Mouse (Mus musculus) Muller cell, postnatal 12 days (primary cell): ENCODE measurements around the gene Ltf.

Experiments used
- DNase-seq: peaks from one replicate; pipeline ENCODE4 v3.0.0-alpha.2; 2015; ENCODE audit errors: inconsistent ontology term

Ltf gene

GRCm38 (mm10) chr9:111086995-111087606 is 68.0 kb downstream of the Ltf start:
- DNase-seq = no peak

- DNase-seq = no peak
Observed at GRCm38 (mm10) chr9:111087960-111088359, 68.9 kb downstream of the Ltf start.

GRCm38 (mm10) chr9:111088886-111089285 is 69.8 kb downstream of the Ltf start:
- DNase-seq = no peak
